Mouse (Mus musculus): ENCODE data around the gene Gpx2. TPM values are rescaled to one million over a fixed set of nuclear protein-coding genes. Genes with fewer than 3 reads are reported as not detected.

Gpx2 gene
- total and polyA plus RNA-seq, 3 experiments: not detected

DNA sequence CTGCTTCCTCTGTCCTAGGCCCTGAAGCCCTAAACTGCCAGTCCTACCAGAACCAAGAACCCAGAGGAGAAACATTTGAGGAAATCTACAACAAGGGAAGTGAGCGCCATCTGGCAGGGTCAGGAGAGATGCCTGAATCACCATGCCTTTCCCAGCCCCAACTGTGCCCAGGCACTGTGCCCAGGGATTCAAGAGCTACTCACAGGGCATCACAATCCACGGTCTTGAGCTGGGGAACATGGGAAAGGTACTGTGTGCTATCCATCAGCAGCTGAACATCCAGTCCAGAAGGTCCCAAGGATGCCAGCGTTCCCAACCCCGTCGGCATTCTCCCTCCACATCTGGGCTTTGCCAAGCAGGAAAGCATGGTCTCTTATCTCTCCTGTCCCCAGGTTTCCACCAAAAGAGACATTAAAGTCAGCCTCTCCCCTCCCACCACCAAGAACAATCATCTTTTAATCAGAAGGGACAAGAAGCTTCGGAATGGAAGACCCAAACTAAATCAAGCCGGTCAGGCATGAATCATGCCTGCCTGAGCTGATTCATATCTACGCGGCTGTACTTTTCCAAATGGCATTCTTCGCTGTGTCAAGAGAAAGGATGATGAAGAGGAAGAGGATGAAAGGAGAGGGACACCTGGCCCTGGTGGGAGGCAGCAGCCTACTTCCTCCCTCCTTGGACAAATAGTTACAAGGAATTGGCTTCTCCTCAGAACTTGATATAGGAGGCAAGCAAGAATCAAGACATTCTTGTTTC, 9.9 kb upstream of the Gpx2 start:
- DNase-seq (ENCODE audit: extremely low read depth): no peak
- H3K4me3 ChIP-seq (replicated peaks in 1 of 3; ENCODE audit: low read depth in 2 of 3, low read length in 2 of 3, poor library complexity in 1 of 3): no peak overlapping the region

GRCm38 (mm10) chr12:76803700-76804252, 8.4 kb upstream of the Gpx2 start:
- Histone ChIP-seq H3K4me1 (ENCODE audit: control insufficient read depth in 1 of 2, insufficient read depth in 2 of 2) (peaks cover 0 to 28% of the 10 kb centered on the region in 2 experiments; a peak in 2 of 4 replicates), H3K27me3 (replicated peaks) (peaks cover 17% of the 10 kb centered on the region), H3K4me3 (replicated peaks in 1 of 3; ENCODE audit: low read depth in 2 of 3, low read length in 2 of 3, poor library complexity in 1 of 3) (no peak overlapping the region), H3K9ac (ENCODE audit: insufficient read depth, low read depth) (no peak overlapping the region), H3K27ac (ENCODE audit: insufficient read depth, low read depth) (no peak overlapping the region), H3K79me2 (replicated peaks; ENCODE audit: control insufficient read depth, extremely low read depth, insufficient read depth, poor library complexity, severe bottlenecking) (no peaks in the 10 kb centered on the region), H3K36me3 (replicated peaks in 1 of 2; ENCODE audit: control insufficient read depth in 1 of 2, insufficient read depth in 1 of 2, low read length in 1 of 2) (no peaks in the 10 kb centered on the region), H3K4me2 (ENCODE audit: insufficient read depth, low read depth, poor library complexity, severe bottlenecking) (no peak overlapping the region), H3K9me3 (replicated peaks; ENCODE audit: low read length) (no peaks in the 10 kb centered on the region)
- in situ Hi-C loops (cut with MboI; ENCODE audit: low pct_ligation_motif_present, low pct_unique_long_range_greater_than_20kb, low sequenced_read_pairs) (no loop called here), dilution Hi-C loops (cut with MboI; ENCODE audit: extremely low pct_ligation_motif_present, extremely low pct_unique_long_range_greater_than_20kb, low sequenced_read_pairs) (no loop called here)
- peak; percentile 50 for DNase-seq (ENCODE audit: extremely low read depth)
- TF ChIP-seq RAD21 (IDR thresholded peaks at IDR 0.05; ENCODE audit: low read depth, low read length): peak; percentile 80
- peak; percentile 73 for TF ChIP-seq MYC (IDR thresholded peaks at IDR 0.05; ENCODE audit: low read depth, low read length)
- TF ChIP-seq PAX5 (IDR thresholded peaks at IDR 0.05; ENCODE audit: low read length): no peak
- TF ChIP-seq CTCF (conservative IDR thresholded peaks at IDR 0.05 in 1 of 2, IDR thresholded peaks at IDR 0.05 in 1 of 2; ENCODE audit: low read depth in 2 of 2, low read length in 2 of 2): peak; percentile 82 to 84
- peak; percentile 71 for TF ChIP-seq SMC3 (IDR thresholded peaks at IDR 0.05; ENCODE audit: low read depth, low read length)
- peak; percentile 60; the same call in 1 of the 2 replicates for TF ChIP-seq MAX (IDR thresholded peaks at IDR 0.05; ENCODE audit: low read length)

More for the DNA sequence above, 9.9 kb upstream of the Gpx2 start:
- peaks cover 7% of the 10 kb centered on the region for H3K27me3 ChIP-seq (replicated peaks)
- TF ChIP-seq E2F4 (IDR thresholded peaks at IDR 0.05; ENCODE audit: insufficient replicate concordance, low read depth, low read length): no peak
- TF ChIP-seq PAX5 (IDR thresholded peaks at IDR 0.05; ENCODE audit: low read length): no peak
- TF ChIP-seq BHLHE40 (IDR thresholded peaks at IDR 0.05; ENCODE audit: low read depth, low read length): no peak
- TF ChIP-seq JUN (IDR thresholded peaks at IDR 0.05; ENCODE audit: insufficient read depth, low read depth, low read length): no peak
- TF ChIP-seq USF1 (IDR thresholded peaks at IDR 0.05; ENCODE audit: low read depth, low read length): no peak
- no peak for TF ChIP-seq JUND (conservative IDR thresholded peaks at IDR 0.05; ENCODE audit: low read depth, low read length)
- no peak for TF ChIP-seq TBP (conservative IDR thresholded peaks at IDR 0.05; ENCODE audit: low read depth, low read length)
- TF ChIP-seq USF2 (conservative IDR thresholded peaks at IDR 0.05; ENCODE audit: low read depth, low read length): no peak
- no peak for TF ChIP-seq CTCF (conservative IDR thresholded peaks at IDR 0.05 in 1 of 2, IDR thresholded peaks at IDR 0.05 in 1 of 2; ENCODE audit: low read depth in 2 of 2, low read length in 2 of 2)
- TF ChIP-seq HCFC1 (IDR thresholded peaks at IDR 0.05; ENCODE audit: low read depth, low read length): no peak
- no peak for TF ChIP-seq UBTF (IDR thresholded peaks at IDR 0.05; ENCODE audit: low read depth, low read length)
- no peak for TF ChIP-seq ZNF384 (IDR thresholded peaks at IDR 0.05; ENCODE audit: low read depth, low read length)
- no peak for TF ChIP-seq SIN3A (IDR thresholded peaks at IDR 0.05; ENCODE audit: low read length)
- TF ChIP-seq ZMIZ1 (IDR thresholded peaks at IDR 0.05; ENCODE audit: low read depth, low read length): no peak
- H3K4me1 ChIP-seq (ENCODE audit: control insufficient read depth in 1 of 2, insufficient read depth in 2 of 2): peaks cover 0 to 28% of the 10 kb centered on the region in 2 experiments; a peak in 2 of 4 replicates
- no peak overlapping the region for H3K4me2 ChIP-seq (ENCODE audit: insufficient read depth, low read depth, poor library complexity, severe bottlenecking)
- no peaks in the 10 kb centered on the region for H3K79me2 ChIP-seq (replicated peaks; ENCODE audit: control insufficient read depth, extremely low read depth, insufficient read depth, poor library complexity, severe bottlenecking)
- no peaks in the 10 kb centered on the region for H3K36me3 ChIP-seq (replicated peaks in 1 of 2; ENCODE audit: control insufficient read depth in 1 of 2, insufficient read depth in 1 of 2, low read length in 1 of 2)
- no peak overlapping the region for H3K9ac ChIP-seq (ENCODE audit: insufficient read depth, low read depth)
- H3K9me3 ChIP-seq (replicated peaks; ENCODE audit: low read length): no peaks in the 10 kb centered on the region
- dilution Hi-C loops (cut with MboI; ENCODE audit: extremely low pct_ligation_motif_present, extremely low pct_unique_long_range_greater_than_20kb, low sequenced_read_pairs) (no loop called here), in situ Hi-C loops (cut with MboI; ENCODE audit: low pct_ligation_motif_present, low pct_unique_long_range_greater_than_20kb, low sequenced_read_pairs) (no loop called here)
- no peak overlapping the region for H3K27ac ChIP-seq (ENCODE audit: insufficient read depth, low read depth)

Measured in CH12.LX (cell line).